Mouse (Mus musculus) kidney, embryonic 14.5 days (tissue): ENCODE measurements at regions not wholly inside any gene's neighbourhood (a gene's known extent, or its start where the extent isn't known, plus 50 kb on each side); places are given as distances from the start of the nearest gene placed in this dataset.

Source experiments
- ATAC-seq: fragments of 200-750 bp; cut with Nextera tagmentation; 2 replicates; pipeline ENCODE4 v1.8.0; 2017; ENCODE audit warnings: moderate number of reproducible peaks, mild to moderate bottlenecking, moderate TSS enrichment, moderate library complexity; ENCODE audit not compliant: low FRiP score, low TSS enrichment
- H3K27ac ChIP-seq: fragments of 300-500 bp; sonication (generic); 2 replicates; pipeline ENCODE4 v1.5.1; 2014; ENCODE audit warnings: low read depth, mild to moderate bottlenecking, low read length, moderate library complexity, mixed read lengths
- H3K27me3 ChIP-seq: fragments of 300-500 bp; sonication (generic); 2 replicates; pipeline ENCODE4 v1.6.1; 2014; ENCODE audit warnings: mild to moderate bottlenecking, low read length; ENCODE audit not compliant: control insufficient read depth, insufficient read depth
- H3K36me3 ChIP-seq: fragments of 300-500 bp; sonication (generic); 2 replicates; pipeline ENCODE4 v1.6.1; 2014; ENCODE audit warnings: low read length, mixed read lengths; ENCODE audit not compliant: control insufficient read depth, insufficient read depth
- H3K4me1 ChIP-seq: fragments of 300-500 bp; sonication (generic); 2 replicates; pipeline ENCODE4 v1.6.1; 2014; ENCODE audit warnings: low read length, mixed read lengths; ENCODE audit not compliant: control insufficient read depth, insufficient read depth
- H3K4me2 ChIP-seq: fragments of 300-500 bp; sonication (generic); replicated peaks from 2 replicates; pipeline ENCODE4 v1.6.1; 2014; ENCODE audit warnings: low read depth, mild to moderate bottlenecking, low read length
- H3K4me3 ChIP-seq: fragments of 300-500 bp; sonication (generic); 2 replicates; pipeline ENCODE4 v1.5.1; 2014; ENCODE audit warnings: mild to moderate bottlenecking, low read length
- H3K9ac ChIP-seq: fragments of 300-500 bp; sonication (generic); 2 replicates; pipeline ENCODE4 v1.6.1; 2014; ENCODE audit warnings: low read depth, mild to moderate bottlenecking, low read length, moderate library complexity
- H3K9me3 ChIP-seq: fragments of 300-500 bp; sonication (generic); 2 replicates; pipeline ENCODE4 v1.6.1; 2016; ENCODE audit warnings: low read length; ENCODE audit not compliant: control insufficient read depth
- WGBS: fragments of 180-500 bp; shearing (Covaris S2); extraction: QIAGEN DNeasy Blood & Tissue Kit; methylation state at CpG from one replicate; pipeline ENCODE4 v1.1.7; 2014; 5-methylcytosine and 5-hydroxymethylcytosine counted together

DNA sequence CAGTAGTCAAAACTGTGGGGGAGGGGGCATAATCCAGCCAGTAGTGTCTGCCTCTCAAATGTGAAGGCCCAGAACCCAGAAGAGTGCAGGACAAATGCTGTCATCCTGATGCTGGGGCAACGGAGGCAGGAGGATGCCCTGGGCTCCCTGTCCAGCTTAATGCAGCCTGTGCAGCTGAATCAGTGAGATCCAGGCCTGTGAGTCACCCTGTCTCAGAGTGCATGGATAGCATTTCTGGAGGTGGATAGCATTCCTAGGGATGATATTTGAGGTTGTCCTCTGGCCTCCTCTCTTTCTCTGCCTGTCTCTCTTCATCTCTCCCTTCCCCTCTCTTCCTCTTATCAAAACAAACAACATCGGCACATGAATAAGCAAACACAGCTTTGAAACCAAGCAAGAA is 73.8 kb upstream of the Mvb12b start:
- no peaks in the 10 kb centered on the region for H3K9me3 ChIP-seq
- no peak overlapping the region for H3K27ac ChIP-seq
- no peak overlapping the region for H3K4me3 ChIP-seq
- ATAC-seq = no peak
- peaks cover 9% of the 10 kb centered on the region; the same call in 1 of the 2 replicates for H3K4me1 ChIP-seq
- H3K27me3 ChIP-seq = no peaks in the 10 kb centered on the region
- no peak overlapping the region for H3K9ac ChIP-seq
- no peak overlapping the region for H3K4me2 ChIP-seq
- H3K36me3 ChIP-seq = no peaks in the 10 kb centered on the region
- 59% methylated on average over 2 of the region's 2 CpGs for WGBS

DNA sequence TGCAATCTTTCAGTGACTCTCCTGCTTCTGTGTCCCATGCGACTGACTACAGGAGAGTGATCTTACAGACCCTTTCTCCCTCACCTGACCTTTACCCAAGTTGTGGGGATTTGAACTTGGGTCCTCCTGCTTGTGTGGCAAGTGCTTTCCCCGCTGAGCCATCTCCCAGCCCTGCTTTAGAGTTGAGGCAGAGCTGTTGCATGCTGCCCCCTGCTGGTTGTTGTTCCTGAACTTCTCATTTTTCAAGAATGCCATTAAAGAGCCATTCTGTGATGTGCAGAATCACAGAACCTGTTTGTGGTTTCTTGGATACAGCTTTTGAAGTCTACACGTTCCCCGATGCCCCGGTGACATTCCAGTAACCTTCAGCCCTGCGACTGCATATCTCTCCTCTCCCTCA is 70.0 kb upstream of the Mvb12b start:
- no peak overlapping the region for H3K9ac ChIP-seq
- H3K27me3 ChIP-seq = no peaks in the 10 kb centered on the region
- H3K4me1 ChIP-seq = no peaks in the 10 kb centered on the region
- WGBS = 53% methylated on average over 6 of the region's 6 CpGs
- H3K27ac ChIP-seq = no peak overlapping the region
- ATAC-seq = no peak
- no peaks in the 10 kb centered on the region for H3K9me3 ChIP-seq
- H3K36me3 ChIP-seq = no peaks in the 10 kb centered on the region
- H3K4me3 ChIP-seq = no peak overlapping the region
- H3K4me2 ChIP-seq = no peak overlapping the region

DNA sequence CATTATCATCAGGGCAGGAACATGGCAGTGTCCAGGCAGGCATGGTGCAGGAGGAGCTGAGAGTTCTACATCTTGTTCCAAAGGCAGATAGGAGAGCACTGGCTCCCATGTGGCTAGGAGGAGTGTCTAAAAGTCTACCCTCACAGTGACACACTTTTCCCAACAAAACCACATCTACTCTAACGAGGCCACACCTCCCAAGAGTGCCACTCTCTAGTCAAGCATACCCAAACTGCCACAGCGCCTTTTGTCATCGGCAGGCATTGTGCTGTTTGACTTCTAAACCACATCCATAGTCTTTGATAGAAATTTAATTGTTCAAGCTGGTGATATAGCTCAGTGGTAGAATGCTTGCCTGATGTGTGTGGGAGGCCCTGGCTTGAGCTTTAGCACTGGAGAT is 56.6 kb upstream of the Mvb12b start:
- Histone ChIP-seq H3K4me3 (no peak overlapping the region), H3K4me2 (no peak overlapping the region), H3K27ac (no peak overlapping the region), H3K9ac (no peak overlapping the region), H3K4me1 (no peaks in the 10 kb centered on the region), H3K27me3 (no peaks in the 10 kb centered on the region), H3K9me3 (no peaks in the 10 kb centered on the region), H3K36me3 (no peaks in the 10 kb centered on the region)
- ATAC-seq = no peak
- 92% methylated on average over 3 of the region's 3 CpGs for WGBS

DNA sequence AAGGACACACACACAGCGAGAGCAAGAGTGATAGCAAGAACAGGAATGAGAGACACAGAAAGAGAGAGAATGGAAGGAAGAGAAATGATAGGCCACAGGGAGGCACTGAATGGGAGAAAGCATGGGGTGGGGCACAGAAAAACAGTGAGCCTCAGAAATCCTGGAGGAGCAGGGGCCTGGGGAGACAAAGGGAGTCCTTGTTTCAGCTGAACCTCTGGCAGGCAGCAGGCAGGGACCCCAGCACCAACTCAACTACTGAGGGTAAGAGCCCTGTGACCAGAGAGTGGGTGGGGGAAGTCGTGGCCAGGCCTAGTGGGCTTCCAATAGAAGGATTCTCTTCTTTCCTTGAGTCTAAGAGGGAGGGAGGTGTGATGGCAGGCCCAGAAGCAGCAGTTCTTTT is 54.3 kb upstream of the Mvb12b start:
- Histone ChIP-seq H3K27me3 (no peaks in the 10 kb centered on the region), H3K36me3 (no peaks in the 10 kb centered on the region), H3K4me2 (no peak overlapping the region), H3K4me1 (no peaks in the 10 kb centered on the region), H3K27ac (no peak overlapping the region), H3K4me3 (no peak overlapping the region), H3K9me3 (no peaks in the 10 kb centered on the region), H3K9ac (no peak overlapping the region)
- no peak for ATAC-seq
- WGBS = 75% methylated on average over 2 of the region's 2 CpGs

DNA sequence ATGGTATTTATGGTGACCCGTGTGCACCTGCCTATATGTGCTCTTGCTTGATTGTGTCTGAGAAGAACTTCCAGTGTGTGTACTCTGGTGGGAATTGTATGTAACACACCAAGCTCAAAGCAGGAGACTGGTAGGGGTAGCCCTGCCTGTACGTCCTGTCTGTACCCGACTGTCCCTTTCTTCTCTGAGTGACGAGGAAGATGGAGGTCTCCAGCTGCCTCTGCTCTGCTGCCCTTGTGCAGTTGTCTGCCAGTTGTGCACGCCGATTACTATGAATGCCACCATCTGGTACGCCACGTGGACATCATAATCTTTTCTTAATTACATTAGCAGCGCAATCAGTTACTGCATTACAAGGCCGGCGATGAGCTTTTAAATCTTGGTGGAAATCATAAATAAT is 53.6 kb upstream of the Mvb12b start:
- no peak for ATAC-seq
- Histone ChIP-seq H3K27me3 (no peaks in the 10 kb centered on the region), H3K4me3 (no peak overlapping the region), H3K4me2 (no peak overlapping the region), H3K9ac (no peak overlapping the region), H3K36me3 (no peaks in the 10 kb centered on the region), H3K4me1 (no peaks in the 10 kb centered on the region), H3K27ac (no peak overlapping the region), H3K9me3 (no peaks in the 10 kb centered on the region)
- WGBS = 87% methylated on average over 11 of the region's 11 CpGs

DNA sequence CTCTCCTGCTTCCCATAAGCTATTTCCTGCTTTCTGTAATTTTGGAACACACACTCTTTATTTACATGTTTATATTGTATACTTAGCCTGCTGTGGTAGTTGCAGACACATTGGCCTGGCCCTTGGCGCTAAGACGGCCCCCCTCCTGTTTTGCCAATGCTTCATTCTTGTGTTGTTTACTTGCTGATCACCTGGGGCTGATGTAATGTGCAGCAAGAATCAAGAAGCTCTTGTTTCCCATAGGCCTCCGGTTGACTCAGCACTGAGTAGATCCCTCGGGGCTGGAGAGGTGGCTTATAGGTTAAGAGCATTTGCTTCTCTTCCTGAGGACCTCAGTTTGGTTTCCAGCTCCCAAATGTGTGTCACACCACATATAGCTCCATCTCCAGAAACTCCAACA is 52.1 kb upstream of the Mvb12b start:
- Histone ChIP-seq H3K4me1 (no peaks in the 10 kb centered on the region), H3K9me3 (no peaks in the 10 kb centered on the region), H3K36me3 (no peaks in the 10 kb centered on the region), H3K4me3 (no peak overlapping the region), H3K4me2 (no peak overlapping the region), H3K27ac (no peak overlapping the region), H3K27me3 (no peaks in the 10 kb centered on the region), H3K9ac (no peak overlapping the region)
- no peak for ATAC-seq
- WGBS = 89% methylated on average over 4 of the region's 4 CpGs
